Mouse (Mus musculus): ENCODE measurements around the gene Arfrp1. TPM values are rescaled to one million over a fixed set of nuclear protein-coding genes. Genes with fewer than 3 reads are reported as not detected.
A peak's percentile ranks its signal among the peaks of the same experiment; 100 is the strongest.

The Arfrp1 gene
- 44.8 TPM for polyA plus RNA-seq (2021)

- ATAC-seq = peak; percentile 89
- ChIA-PET CTCF (interaction anchor here (1.0 kb wide), 1 partner anchor 11 kb away, joined by 6 read pairs; no protein-coding TSS in a partner anchor), POLR2A (interaction anchor here (1.2 to 2.2 kb wide), 2 partner anchors 10 to 107 kb away, joined by 3 to 5 read pairs; no protein-coding TSS in a partner anchor)
Measured at GRCm38 (mm10) chr2:181364860-181365596, at the start of gene Arfrp1, which contains the start of gene Zgpat. Arfrp1 (minus strand) TSS chr2:181365404. Zgpat (plus strand) TSS chr2:181364928.

GRCm38 (mm10) chr2:181413141-181413540, 47.9 kb upstream of the Arfrp1 start:
- ChIA-PET CTCF (interaction anchor here (3.7 kb wide), 1 partner anchor 83 kb away, joined by 44 read pairs; the partner anchor contains the start of gene Tpd52l2), POLR2A (interaction anchor here (2.4 kb wide), 1 partner anchor 83 kb away, joined by 7 read pairs; the partner anchor contains the start of gene Tpd52l2)
- no peaks in the 10 kb centered on the region for H3K27me3 ChIP-seq
- no peak for TF ChIP-seq CTCF (IDR thresholded peaks at IDR 0.05)
- in situ Hi-C loops (cut with MboI; ENCODE audit: low pct_unique_long_range_greater_than_20kb) = no loop called here
- ATAC-seq (peak; percentile 75), DNase-seq (ENCODE audit: low read depth, low spot score) (no peak)

More at GRCm38 (mm10) chr2:181364860-181365596, at the start of gene Arfrp1, which contains the start of gene Zgpat:
- no peak for DNase-seq (ENCODE audit: low read depth, low spot score)
- H3K27me3 ChIP-seq = no peaks in the 10 kb centered on the region
- in situ Hi-C loops (cut with MboI; ENCODE audit: low pct_unique_long_range_greater_than_20kb) = no loop called here
- TF ChIP-seq CTCF (IDR thresholded peaks at IDR 0.05) = no peak

- in situ Hi-C loops (cut with MboI; ENCODE audit: low pct_unique_long_range_greater_than_20kb) = no loop called here
- H3K27me3 ChIP-seq = no peaks in the 10 kb centered on the region
- DNase-seq (ENCODE audit: low read depth, low spot score) (no peak), ATAC-seq (peak; percentile 60)
- CTCF ChIA-PET = interaction anchor here (0.8 to 3.7 kb wide), 24 partner anchors 9 to 189 kb away, joined by 3 to 44 read pairs (median 5); partner anchors contain the start of genes Abhd16b and Tpd52l2
- TF ChIP-seq CTCF (IDR thresholded peaks at IDR 0.05) = peak; percentile 97
- POLR2A ChIA-PET = interaction anchor here (1.0 to 2.4 kb wide), 3 partner anchors 20 to 107 kb away, joined by 3 to 7 read pairs (median 3); partner anchors contain the start of gene Tpd52l2
Measured at GRCm38 (mm10) chr2:181410760-181411473, 45.7 kb upstream of the Arfrp1 start.

DNA sequence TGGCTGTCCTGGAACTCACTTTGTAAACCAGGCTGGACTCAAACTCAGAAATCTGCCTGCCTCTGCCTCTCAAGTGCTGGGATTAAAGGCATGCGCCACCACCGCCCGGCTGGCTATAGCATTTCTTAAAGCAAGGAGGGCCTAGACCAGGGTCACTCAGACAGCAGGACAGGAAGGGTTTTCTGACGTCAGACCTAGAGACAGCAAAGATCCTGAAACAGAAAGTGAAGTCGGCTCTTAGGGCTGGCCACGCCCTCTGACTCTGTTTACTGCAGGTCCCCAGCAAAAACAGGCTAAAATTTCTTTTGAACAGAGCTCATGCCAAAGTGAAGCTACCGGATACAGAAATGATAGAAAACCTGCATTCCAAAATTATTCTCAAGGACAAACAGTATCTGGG, 44.4 kb upstream of the Arfrp1 start:
- H3K27me3 ChIP-seq = no peaks in the 10 kb centered on the region
- CTCF ChIA-PET = interaction anchor here (2.0 to 3.7 kb wide), 5 partner anchors 13 to 159 kb away, joined by 5 to 44 read pairs (median 12); partner anchors contain the start of gene Tpd52l2
- in situ Hi-C loops (cut with MboI; ENCODE audit: low pct_unique_long_range_greater_than_20kb) = no loop called here
- DNase-seq (ENCODE audit: low read depth, low spot score) (no peak), ATAC-seq (no peak)
- POLR2A ChIA-PET = no interaction called here
- TF ChIP-seq CTCF (IDR thresholded peaks at IDR 0.05) = no peak

- in situ Hi-C loops (cut with MboI; ENCODE audit: low pct_unique_long_range_greater_than_20kb) = loop anchor here (5.0 kb wide), 1 partner anchor 84 kb away; no protein-coding TSS in a partner anchor
- ATAC-seq = no peak
- no peak for TF ChIP-seq CTCF (IDR thresholded peaks at IDR 0.05)
- DNase-seq (ENCODE audit: low read depth, low spot score) = no peak
- POLR2A ChIA-PET = interaction anchor here (0.6 kb wide), 2 partner anchors 108 to 125 kb away, joined by 3 read pairs; no protein-coding TSS in a partner anchor
- CTCF ChIA-PET = no interaction called here
- no peaks in the 10 kb centered on the region for H3K27me3 ChIP-seq
Measured at GRCm38 (mm10) chr2:181403722-181404121, 38.5 kb upstream of the Arfrp1 start.

DNA sequence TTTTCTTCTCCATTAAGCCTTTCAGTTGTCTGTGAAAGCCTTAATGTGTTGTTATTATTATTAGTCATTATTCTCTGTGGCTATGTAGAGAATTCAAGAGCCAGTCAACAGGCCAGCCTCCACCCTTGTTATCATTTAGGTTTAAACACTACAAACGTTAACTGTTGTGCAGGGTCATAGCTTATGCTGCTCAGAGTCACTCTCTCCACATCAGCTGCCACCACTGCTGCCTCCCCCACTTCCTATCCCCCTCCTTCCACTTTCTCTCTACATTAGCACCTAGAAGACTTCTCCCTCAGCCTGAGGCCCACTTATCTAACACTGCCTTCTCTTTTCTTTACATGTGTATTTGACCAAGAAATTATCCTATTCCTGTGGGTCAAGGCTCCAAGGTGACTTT, 36.3 kb upstream of the Arfrp1 start:
- in situ Hi-C loops (cut with MboI; ENCODE audit: low pct_unique_long_range_greater_than_20kb) = loop anchor here (5.0 kb wide), 1 partner anchor 86 kb away; no protein-coding TSS in a partner anchor
- ChIA-PET CTCF (interaction anchor here (1.6 to 1.7 kb wide), 2 partner anchors 10 to 95 kb away, joined by 3 to 7 read pairs; partner anchors contain the start of gene Tpd52l2), POLR2A (no interaction called here)
- no peak for DNase-seq (ENCODE audit: low read depth, low spot score)
- TF ChIP-seq CTCF (IDR thresholded peaks at IDR 0.05) = no peak
- H3K27me3 ChIP-seq = no peaks in the 10 kb centered on the region
- ATAC-seq = no peak

DNA sequence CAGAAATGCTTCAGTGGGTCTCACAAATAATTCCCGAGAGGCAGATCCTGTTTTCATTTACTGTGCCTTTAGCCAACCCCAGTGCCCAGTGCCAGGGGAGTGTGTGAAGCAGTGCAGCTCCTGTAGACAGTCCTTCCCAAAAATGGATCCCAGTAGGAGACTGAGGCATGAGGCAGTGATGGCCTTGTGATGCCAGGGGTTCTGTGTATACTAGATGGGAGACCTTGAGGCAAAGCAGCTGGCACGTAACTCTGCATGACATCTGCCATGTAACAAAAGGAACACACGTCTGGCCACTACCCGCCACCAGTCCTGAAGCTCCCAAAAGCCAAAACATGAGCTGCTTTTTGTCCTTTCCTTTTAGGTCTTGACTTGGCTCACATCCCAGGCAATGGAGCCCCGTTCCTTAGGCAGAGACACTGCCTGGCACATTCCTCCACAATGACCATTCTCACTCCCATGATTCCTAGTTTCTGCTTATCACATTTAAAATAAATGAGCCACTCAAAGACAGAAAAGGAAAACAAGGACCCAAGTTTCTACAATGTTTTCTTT, 32.1 kb upstream of the Arfrp1 start:
- peak; percentile 51 for ATAC-seq
- no peaks in the 10 kb centered on the region for H3K27me3 ChIP-seq
- in situ Hi-C loops (cut with MboI; ENCODE audit: low pct_unique_long_range_greater_than_20kb) = no loop called here
- ChIA-PET CTCF (interaction anchor here (0.9 to 5.0 kb wide), 4 partner anchors 13 to 171 kb away, joined by 3 to 17 read pairs (median 10); partner anchors contain the start of gene Tpd52l2), POLR2A (no interaction called here)
- no peak for DNase-seq (ENCODE audit: low read depth, low spot score)
- TF ChIP-seq CTCF (IDR thresholded peaks at IDR 0.05) = no peak

GRCm38 (mm10) chr2:181394086-181394485, 28.9 kb upstream of the Arfrp1 start:
- no peak for TF ChIP-seq CTCF (IDR thresholded peaks at IDR 0.05)
- DNase-seq (ENCODE audit: low read depth, low spot score) = no peak
- H3K27me3 ChIP-seq = no peaks in the 10 kb centered on the region
- ChIA-PET CTCF (interaction anchor here (0.6 to 5.0 kb wide), 9 partner anchors 10 to 175 kb away, joined by 3 to 23 read pairs (median 4); partner anchors contain the start of genes Dnajc5 and Tpd52l2), POLR2A (interaction anchor here (0.6 to 1.3 kb wide), 3 partner anchors 45 to 187 kb away, joined by 3 read pairs; no protein-coding TSS in a partner anchor)
- in situ Hi-C loops (cut with MboI; ENCODE audit: low pct_unique_long_range_greater_than_20kb) = loop anchor here (5.0 kb wide), 1 partner anchor 183 kb away; no protein-coding TSS in a partner anchor
- ATAC-seq = no peak

GRCm38 (mm10) chr2:181392600-181393213, 27.5 kb upstream of the Arfrp1 start:
- DNase-seq (ENCODE audit: low read depth, low spot score) = no peak
- no peaks in the 10 kb centered on the region for H3K27me3 ChIP-seq
- POLR2A ChIA-PET = no interaction called here
- ATAC-seq = no peak
- TF ChIP-seq CTCF (IDR thresholded peaks at IDR 0.05) = no peak
- CTCF ChIA-PET = interaction anchor here (0.7 to 5.0 kb wide), 18 partner anchors 9 to 189 kb away, joined by 3 to 23 read pairs (median 6); partner anchors contain the start of genes Dnajc5, Lime1 and Tpd52l2
- in situ Hi-C loops (cut with MboI; ENCODE audit: low pct_unique_long_range_greater_than_20kb) = loop anchor here (5.0 kb wide), 1 partner anchor 185 kb away; no protein-coding TSS in a partner anchor

Data from Patski (cell line).